Mouse (Mus musculus) liver, embryonic 13.5 days (tissue): Measurements from ENCODE around the gene Lpar3. TPM values are rescaled to one million over a fixed set of nuclear protein-coding genes. Genes with fewer than 3 reads are reported as not detected.

Experiments used
- ATAC-seq: fragments of 200-750 bp; cut with Nextera tagmentation; 2 replicates; pipeline ENCODE4 v1.8.0; 2017; ENCODE audit warnings: low read depth, mild to moderate bottlenecking, moderate number of reproducible peaks, moderate library complexity
- DNase-seq: peaks from one replicate; pipeline ENCODE4 v3.0.0; 2022
- H3K27ac ChIP-seq: fragments of 300-500 bp; sonication (generic); 2 replicates; pipeline ENCODE4 v1.5.1; 2015; ENCODE audit warnings: moderate library complexity, mild to moderate bottlenecking, inconsistent platforms
- H3K27me3 ChIP-seq: fragments of 300-500 bp; sonication (generic); 2 replicates; pipeline ENCODE4 v1.6.1; 2015; ENCODE audit warnings: mild to moderate bottlenecking, inconsistent platforms
- H3K36me3 ChIP-seq: fragments of 300-500 bp; sonication (generic); 2 replicates; pipeline ENCODE4 v1.6.1; 2015; ENCODE audit warnings: mild to moderate bottlenecking, inconsistent platforms
- H3K4me1 ChIP-seq: fragments of 300-500 bp; sonication (generic); replicated peaks from 2 replicates; pipeline ENCODE4 v1.6.1; 2015; ENCODE audit warnings: inconsistent platforms
- H3K4me2 ChIP-seq: fragments of 300-500 bp; sonication (generic); 2 replicates; pipeline ENCODE4 v1.6.1; 2015; ENCODE audit warnings: inconsistent platforms, mild to moderate bottlenecking, moderate library complexity
- H3K4me3 ChIP-seq: fragments of 300-500 bp; sonication (generic); replicated peaks from 2 replicates; pipeline ENCODE4 v1.5.1; 2015; ENCODE audit warnings: mild to moderate bottlenecking, inconsistent platforms
- H3K9ac ChIP-seq: fragments of 300-500 bp; sonication (generic); 2 replicates; pipeline ENCODE4 v1.6.1; 2015; ENCODE audit warnings: mild to moderate bottlenecking, inconsistent platforms
- H3K9me3 ChIP-seq: fragments of 300-500 bp; sonication (generic); replicated peaks from 2 replicates; pipeline ENCODE4 v1.6.1; 2016; ENCODE audit warnings: inconsistent platforms
- WGBS: fragments of 180-500 bp; shearing (Covaris S2); methylation state at CpG from one replicate; pipeline ENCODE4 v1.1.7; 2015; ENCODE audit not compliant: insufficient replicate concordance; 5-methylcytosine and 5-hydroxymethylcytosine counted together
- polyA plus RNA-seq: library from polyadenylated mRNA; unstranded; fragments of >200 nt; fragmentation: Nextera tagmentation; extraction: Ambion mirVana; gene quantifications from 2 replicates; pipeline ENCODE4 v1.2.1, GENCODE M21; 2015

Gene Lpar3
- polyA plus RNA-seq, 1 experiment from 2014 or later, result 0.06 TPM

DNA sequence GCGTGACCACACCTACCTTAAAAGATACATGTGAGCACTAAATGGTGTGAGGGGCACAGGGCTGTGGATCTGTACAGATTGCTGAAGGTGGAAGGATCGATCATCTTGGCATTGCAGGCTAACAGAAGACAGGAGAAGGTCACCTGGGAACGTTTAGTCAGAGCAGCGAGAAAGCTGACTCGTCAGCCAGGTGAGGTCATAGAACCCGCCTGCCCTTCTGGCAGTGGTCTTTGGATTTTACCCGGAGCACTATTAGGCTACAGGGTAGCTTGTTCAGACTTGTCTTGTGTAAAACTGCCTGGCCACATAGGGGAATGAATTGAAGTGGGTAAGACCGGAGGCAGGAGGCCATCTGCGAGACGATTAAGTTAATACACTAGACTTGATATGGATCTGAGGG, 43.4 kb downstream of the Lpar3 start:
- no peak overlapping the region for H3K9ac ChIP-seq
- no peaks in the 10 kb centered on the region for H3K4me1 ChIP-seq
- WGBS, result 58% methylated on average over 10 of the region's 10 CpGs
- no peak for ATAC-seq
- no peak for DNase-seq
- H3K36me3 ChIP-seq, result no peaks in the 10 kb centered on the region
- no peak overlapping the region for H3K4me2 ChIP-seq
- H3K9me3 ChIP-seq, result no peaks in the 10 kb centered on the region
- H3K27me3 ChIP-seq, result no peaks in the 10 kb centered on the region
- H3K4me3 ChIP-seq, result no peak overlapping the region
- no peak overlapping the region for H3K27ac ChIP-seq

DNA sequence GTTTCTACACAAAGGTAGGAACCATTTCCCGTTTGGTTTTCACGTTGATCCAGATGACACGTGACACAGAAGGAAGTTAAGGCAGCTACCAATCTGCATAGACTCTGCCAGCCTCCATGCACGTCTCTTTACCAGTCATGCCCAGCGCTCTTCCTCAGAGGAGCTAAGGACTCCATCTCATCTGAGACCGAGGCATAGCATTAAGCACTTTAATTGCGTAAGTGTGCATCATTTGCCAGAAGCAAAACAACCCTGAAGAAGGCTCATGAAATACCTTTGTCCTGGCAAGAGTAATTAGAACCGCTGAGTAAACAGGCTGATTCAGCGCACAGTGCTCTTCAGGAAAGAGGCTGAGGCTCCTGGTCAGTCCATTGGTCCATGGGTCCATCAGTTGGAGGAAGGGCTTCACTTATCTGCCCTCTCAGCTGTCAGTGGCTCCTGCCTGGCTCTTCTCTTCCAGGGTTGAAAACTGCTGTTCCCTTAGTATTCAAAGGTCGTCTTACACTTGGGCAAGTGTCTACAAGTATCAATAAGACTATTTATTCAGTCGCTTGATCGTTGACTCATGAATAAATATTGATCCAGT, 44.9 kb downstream of the Lpar3 start:
- no peaks in the 10 kb centered on the region for H3K9me3 ChIP-seq
- H3K4me3 ChIP-seq, result no peak overlapping the region
- no peak for DNase-seq
- no peak overlapping the region for H3K9ac ChIP-seq
- WGBS, result 52% methylated on average over 12 of the region's 12 CpGs
- no peak for ATAC-seq
- H3K36me3 ChIP-seq, result no peaks in the 10 kb centered on the region
- H3K4me2 ChIP-seq, result no peak overlapping the region
- no peaks in the 10 kb centered on the region for H3K4me1 ChIP-seq
- H3K27me3 ChIP-seq, result no peaks in the 10 kb centered on the region
- no peak overlapping the region for H3K27ac ChIP-seq

DNA sequence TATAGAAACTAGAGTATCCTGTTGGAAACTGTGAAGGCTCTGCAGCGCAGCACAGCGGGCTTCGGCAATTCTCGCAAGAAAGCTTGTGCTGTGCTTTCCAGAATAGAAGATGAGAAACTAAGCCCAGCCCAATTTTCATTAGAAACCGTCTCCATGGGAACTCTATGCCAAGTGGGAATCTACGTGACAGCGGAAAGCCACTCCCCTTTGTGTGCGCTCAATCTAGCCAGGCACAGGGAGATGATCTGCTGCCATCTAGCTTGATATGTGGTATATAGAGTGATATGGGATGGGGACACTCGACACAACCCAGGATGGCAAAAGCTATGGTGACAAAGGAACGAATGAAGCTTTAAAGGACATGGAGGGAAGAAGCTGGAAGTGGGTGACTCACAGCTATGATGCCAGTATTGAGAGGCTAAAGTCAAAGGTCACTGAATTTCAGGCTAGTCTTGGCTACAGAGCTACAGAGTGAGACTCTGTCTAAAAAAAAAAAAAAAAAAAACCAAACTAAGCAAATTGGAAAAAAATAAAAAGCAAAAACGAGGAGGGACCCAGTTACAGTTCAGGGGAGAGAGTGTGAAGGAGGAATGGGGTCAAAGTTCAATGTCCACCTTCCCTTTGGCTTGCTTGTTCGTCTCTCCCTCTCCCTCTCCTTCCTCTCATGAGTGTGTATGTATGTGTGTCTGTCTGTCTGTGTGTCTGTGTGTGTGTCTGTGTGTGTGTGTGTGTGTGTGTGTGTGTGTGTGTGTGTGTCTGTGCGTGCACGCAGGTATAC, 47.5 kb downstream of the Lpar3 start:
- no peaks in the 10 kb centered on the region for H3K36me3 ChIP-seq
- H3K27ac ChIP-seq, result no peak overlapping the region
- H3K4me1 ChIP-seq, result no peaks in the 10 kb centered on the region
- ATAC-seq, result no peak
- no peak overlapping the region for H3K9ac ChIP-seq
- H3K9me3 ChIP-seq, result no peaks in the 10 kb centered on the region
- H3K4me3 ChIP-seq, result no peak overlapping the region
- no peak overlapping the region for H3K4me2 ChIP-seq
- DNase-seq, result no peak
- H3K27me3 ChIP-seq, result no peaks in the 10 kb centered on the region
- WGBS, result 64% methylated on average over 14 of the region's 14 CpGs

DNA sequence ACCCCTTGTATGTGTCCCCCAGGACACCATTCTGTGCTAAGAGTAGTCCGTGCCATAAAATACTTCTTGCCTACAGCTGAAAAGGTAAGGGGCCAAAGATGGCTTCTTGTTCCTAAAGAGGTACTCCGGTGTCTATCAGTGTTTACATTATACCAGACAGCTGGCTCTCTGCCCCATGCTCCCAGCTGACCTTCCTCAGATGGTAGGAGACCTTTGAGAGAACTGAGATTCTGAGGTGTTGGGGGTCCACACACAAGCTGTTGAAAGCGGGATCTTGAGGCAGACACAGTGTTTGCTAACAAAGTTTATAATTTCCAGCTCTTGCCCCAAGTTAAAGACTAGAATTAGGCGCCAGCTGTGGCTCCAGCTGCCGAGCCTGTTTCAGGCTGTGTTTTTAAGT, 53.7 kb downstream of the Lpar3 start:
- Histone ChIP-seq H3K4me3 (no peak overlapping the region), H3K4me1 (no peaks in the 10 kb centered on the region), H3K4me2 (no peak overlapping the region), H3K27me3 (no peaks in the 10 kb centered on the region; the same call in 1 of the 2 replicates), H3K36me3 (no peaks in the 10 kb centered on the region), H3K9me3 (no peaks in the 10 kb centered on the region), H3K27ac (no peak overlapping the region), H3K9ac (no peak overlapping the region)
- ATAC-seq (no peak), DNase-seq (no peak)
- 50% methylated on average over 5 of the region's 5 CpGs for WGBS

DNA sequence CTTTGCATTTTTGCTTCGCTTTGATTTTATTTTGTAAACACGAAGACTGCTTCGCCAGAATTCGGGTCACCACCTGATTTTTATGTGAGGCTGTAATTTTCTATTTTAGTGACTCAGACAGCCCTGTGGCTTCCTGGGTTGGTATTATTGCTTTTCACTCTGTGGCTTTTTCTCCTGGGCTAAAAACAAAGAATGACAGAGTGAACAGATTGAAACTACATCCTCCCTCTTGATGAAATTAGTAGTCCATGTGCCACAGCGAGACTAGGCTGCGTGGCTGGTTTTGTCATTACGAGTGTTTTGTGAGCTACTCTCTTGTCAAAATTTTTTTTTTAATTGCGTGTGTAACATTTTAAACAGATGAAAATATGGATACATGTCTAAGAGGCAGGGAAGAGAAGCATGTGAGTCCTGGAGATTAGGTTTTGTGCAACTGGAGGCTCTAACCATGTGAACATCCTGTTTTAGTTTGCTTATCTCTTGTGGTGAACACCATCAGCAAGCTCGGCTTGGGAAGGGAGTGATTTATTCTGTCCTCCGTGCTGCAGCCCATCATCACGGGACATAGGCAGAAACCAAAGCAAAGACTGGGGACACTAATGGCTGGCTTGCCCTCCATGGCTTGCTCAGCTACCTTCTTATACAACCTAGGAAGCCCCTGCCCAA, 54.7 kb downstream of the Lpar3 start:
- H3K36me3 ChIP-seq, result no peaks in the 10 kb centered on the region
- no peaks in the 10 kb centered on the region; the same call in 1 of the 2 replicates for H3K27me3 ChIP-seq
- H3K4me3 ChIP-seq, result no peak overlapping the region
- 44% methylated on average over 11 of the region's 11 CpGs for WGBS
- no peak overlapping the region for H3K27ac ChIP-seq
- ATAC-seq (no peak), DNase-seq (no peak)
- H3K9me3 ChIP-seq, result no peaks in the 10 kb centered on the region
- H3K9ac ChIP-seq, result no peak overlapping the region
- H3K4me2 ChIP-seq, result no peak overlapping the region
- H3K4me1 ChIP-seq, result no peaks in the 10 kb centered on the region

DNA sequence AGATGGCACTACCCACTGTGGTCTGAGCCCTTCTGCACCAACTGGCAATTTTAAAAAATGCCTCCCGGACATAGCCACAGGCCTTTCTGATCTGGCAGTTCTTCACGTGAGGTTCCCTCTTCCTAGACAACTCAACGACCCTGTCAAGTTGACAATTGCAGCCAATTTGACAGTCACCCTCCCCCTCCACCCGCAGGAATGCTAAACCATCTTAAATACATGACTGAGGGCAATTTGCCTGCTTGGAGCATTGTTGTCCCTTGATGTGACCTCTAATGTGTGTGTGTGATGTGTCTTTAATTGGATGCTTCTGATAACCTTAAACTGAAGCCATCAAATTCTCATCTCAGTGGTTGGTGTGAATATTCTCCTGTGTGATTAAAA, 55.3 kb downstream of the Lpar3 start:
- ATAC-seq (no peak), DNase-seq (no peak)
- no peaks in the 10 kb centered on the region for H3K36me3 ChIP-seq
- no peaks in the 10 kb centered on the region for H3K4me1 ChIP-seq
- H3K4me2 ChIP-seq, result no peak overlapping the region
- no peak overlapping the region for H3K9ac ChIP-seq
- no peaks in the 10 kb centered on the region; the same call in 1 of the 2 replicates for H3K27me3 ChIP-seq
- 20% methylated on average over 4 of the region's 4 CpGs for WGBS
- H3K9me3 ChIP-seq, result no peaks in the 10 kb centered on the region
- H3K4me3 ChIP-seq, result no peak overlapping the region
- no peak overlapping the region for H3K27ac ChIP-seq

DNA sequence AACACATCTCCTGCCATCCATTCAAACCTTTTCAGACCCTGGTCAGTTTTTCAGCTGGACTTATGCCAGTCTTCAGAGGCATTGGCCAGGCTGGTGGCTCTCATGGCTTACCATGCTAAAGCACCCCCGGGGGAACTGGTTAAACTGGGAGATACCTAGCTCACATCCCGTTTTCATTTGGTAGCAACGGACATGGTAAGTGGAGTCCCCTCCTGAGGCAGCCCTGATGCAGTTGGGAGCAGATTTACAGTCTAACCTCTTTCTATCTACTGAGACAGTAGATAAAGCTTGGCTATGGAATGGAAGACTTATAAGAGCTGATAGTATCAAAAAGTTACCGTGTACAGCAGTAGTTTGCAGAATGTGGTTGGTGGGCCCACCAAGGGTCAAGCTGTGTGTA, 56.2 kb downstream of the Lpar3 start:
- Histone ChIP-seq H3K36me3 (no peaks in the 10 kb centered on the region), H3K9ac (no peak overlapping the region), H3K27me3 (no peaks in the 10 kb centered on the region; the same call in 1 of the 2 replicates), H3K4me3 (no peak overlapping the region), H3K4me1 (no peaks in the 10 kb centered on the region), H3K9me3 (no peaks in the 10 kb centered on the region), H3K27ac (no peak overlapping the region), H3K4me2 (no peak overlapping the region)
- WGBS, result 70% methylated on average over 4 of the region's 4 CpGs
- ATAC-seq (no peak), DNase-seq (no peak)

DNA sequence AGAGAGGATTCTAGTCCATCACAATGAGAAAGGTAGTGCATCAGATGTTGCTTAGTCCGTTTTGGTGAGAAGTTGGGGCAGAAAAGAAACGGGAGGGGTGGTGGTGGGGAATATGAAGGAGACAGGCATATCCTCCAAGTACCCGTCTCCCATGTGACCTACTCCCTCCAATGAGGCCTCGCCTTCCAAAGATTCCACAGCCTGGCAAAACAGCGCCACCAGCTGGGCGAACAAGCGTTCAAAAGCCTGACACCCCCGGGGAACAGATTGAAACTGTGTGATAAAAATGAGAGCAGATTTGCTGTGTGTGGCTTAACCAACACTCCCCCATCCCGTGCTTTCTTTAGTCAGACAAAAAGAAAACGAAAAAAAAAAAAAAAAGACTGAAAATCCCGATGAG, 56.7 kb downstream of the Lpar3 start:
- Histone ChIP-seq H3K4me3 (no peak overlapping the region), H3K27ac (no peak overlapping the region), H3K9me3 (no peaks in the 10 kb centered on the region), H3K27me3 (no peaks in the 10 kb centered on the region; the same call in 1 of the 2 replicates), H3K4me2 (no peak overlapping the region), H3K9ac (no peak overlapping the region), H3K36me3 (no peaks in the 10 kb centered on the region), H3K4me1 (no peaks in the 10 kb centered on the region)
- no peak for DNase-seq
- ATAC-seq, result no peak
- WGBS, result 60% methylated on average over 11 of the region's 11 CpGs

DNA sequence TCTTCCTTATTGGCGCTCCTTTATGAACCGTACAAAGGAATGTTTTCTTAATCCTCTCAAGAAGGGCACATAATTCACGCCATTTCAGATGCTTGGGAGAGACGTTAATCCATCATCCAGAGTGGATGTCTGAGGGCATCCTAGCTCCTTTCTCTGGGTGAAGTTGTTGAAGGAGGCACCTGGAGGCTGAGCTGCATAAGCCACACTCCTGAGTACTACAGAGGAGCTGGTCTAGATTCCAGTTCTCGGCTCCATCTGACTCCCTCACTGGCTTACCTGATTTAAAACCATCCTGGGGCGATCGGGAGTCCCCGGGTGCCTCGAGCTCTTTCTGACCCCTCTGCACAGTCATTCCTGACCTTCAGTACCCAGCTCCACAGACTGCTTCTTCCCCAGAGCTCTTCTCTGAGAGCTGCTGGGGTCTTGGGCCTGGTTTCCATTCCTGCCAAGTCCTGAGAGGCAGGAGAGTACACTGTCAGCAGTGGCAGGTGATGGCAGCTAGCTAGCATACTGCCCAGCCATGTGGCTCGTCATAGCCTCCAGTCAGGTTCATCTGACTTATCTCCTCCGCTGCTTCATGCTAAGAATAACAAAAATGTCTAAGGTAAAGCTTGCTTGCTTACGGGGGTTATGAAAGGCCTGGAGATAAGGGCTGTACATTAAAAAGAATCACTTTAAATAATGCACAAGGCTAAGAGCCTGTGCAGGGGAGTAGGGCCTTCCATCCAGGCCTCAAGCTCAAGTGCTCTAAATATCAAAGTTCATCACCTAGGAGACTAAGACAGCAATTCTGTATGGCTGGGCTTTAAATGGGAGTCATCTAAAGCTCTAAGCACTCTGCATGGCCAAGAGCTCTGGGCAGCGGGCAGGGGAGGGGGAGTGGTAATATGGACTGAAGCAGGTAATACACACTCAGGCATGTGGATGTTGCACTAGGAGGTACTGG, 57.7 kb downstream of the Lpar3 start:
- Histone ChIP-seq H3K9me3 (no peaks in the 10 kb centered on the region), H3K27me3 (no peaks in the 10 kb centered on the region; the same call in 1 of the 2 replicates), H3K36me3 (no peaks in the 10 kb centered on the region), H3K27ac (no peak overlapping the region), H3K9ac (no peak overlapping the region), H3K4me2 (no peak overlapping the region), H3K4me1 (no peaks in the 10 kb centered on the region), H3K4me3 (no peak overlapping the region)
- ATAC-seq (no peak), DNase-seq (no peak)
- 63% methylated on average over 13 of the region's 13 CpGs for WGBS

DNA sequence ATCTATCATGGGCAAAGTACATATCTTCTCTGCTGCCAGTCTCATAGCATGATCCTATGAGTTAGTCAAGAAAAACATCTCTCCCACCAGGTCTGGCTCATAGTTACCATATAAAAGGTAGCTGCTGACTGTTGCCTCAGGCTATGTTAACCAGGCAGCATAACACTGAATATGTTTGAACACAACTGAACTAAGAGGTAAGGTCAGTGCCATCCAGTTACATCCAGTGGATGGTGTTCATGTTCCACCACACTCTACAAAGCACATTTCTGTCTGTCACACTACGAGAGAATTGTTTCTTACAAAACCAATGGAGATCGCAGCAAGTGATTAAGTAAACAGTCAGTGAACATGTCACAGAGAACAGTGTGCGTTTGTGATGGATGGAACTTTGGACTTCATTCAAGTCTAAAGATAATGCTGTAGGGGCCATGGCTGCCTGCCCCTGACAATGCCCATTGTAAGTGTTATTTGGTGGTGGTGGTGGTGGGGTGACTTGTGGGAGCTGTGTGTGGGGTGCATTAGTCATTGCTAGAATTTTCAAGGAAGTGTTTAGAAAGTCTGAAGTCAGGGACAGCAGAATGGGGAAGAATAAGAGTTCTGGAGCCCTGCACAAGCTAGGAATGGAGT, 63.1 kb downstream of the Lpar3 start:
- Histone ChIP-seq H3K4me1 (no peaks in the 10 kb centered on the region), H3K9ac (no peak overlapping the region), H3K27ac (no peak overlapping the region), H3K4me2 (no peak overlapping the region), H3K36me3 (no peaks in the 10 kb centered on the region), H3K27me3 (no peaks in the 10 kb centered on the region), H3K9me3 (no peaks in the 10 kb centered on the region), H3K4me3 (no peak overlapping the region)
- ATAC-seq (no peak), DNase-seq (no peak)
- 50% methylated on average over 3 of the region's 3 CpGs for WGBS
